Mouse (Mus musculus) neural tube, embryonic 15.5 days (tissue): ENCODE results near the gene Hbp1. TPM values are rescaled to one million over a fixed set of nuclear protein-coding genes. Genes with fewer than 3 reads are reported as not detected.
A peak's percentile ranks its signal among the peaks of the same experiment; 100 is the strongest.

Experiments
- ATAC-seq: fragments of 200-750 bp; cut with Nextera tagmentation; 2 replicates; pipeline ENCODE4 v1.8.0; 2017; ENCODE audit warnings: mild to moderate bottlenecking, moderate TSS enrichment, moderate library complexity; ENCODE audit not compliant: low FRiP score
- H3K27ac ChIP-seq: fragments of 300-500 bp; sonication (generic); replicated peaks from 2 replicates; pipeline ENCODE4 v1.5.1; 2015; ENCODE audit warnings: mild to moderate bottlenecking, inconsistent platforms
- H3K27me3 ChIP-seq: fragments of 300-500 bp; sonication (generic); replicated peaks from 2 replicates; pipeline ENCODE4 v1.6.1; 2015; ENCODE audit warnings: inconsistent platforms
- H3K36me3 ChIP-seq: fragments of 300-500 bp; sonication (generic); 2 replicates; pipeline ENCODE4 v1.6.1; 2015; ENCODE audit warnings: inconsistent platforms
- H3K4me1 ChIP-seq: fragments of 300-500 bp; sonication (generic); 2 replicates; pipeline ENCODE4 v1.6.1; 2015; ENCODE audit warnings: inconsistent platforms
- H3K4me2 ChIP-seq: fragments of 300-500 bp; sonication (generic); 2 replicates; pipeline ENCODE4 v1.6.1; 2015; ENCODE audit warnings: inconsistent platforms, mild to moderate bottlenecking, moderate library complexity
- H3K4me3 ChIP-seq: fragments of 300-500 bp; sonication (generic); replicated peaks from 2 replicates; pipeline ENCODE4 v1.5.1; 2015; ENCODE audit warnings: mild to moderate bottlenecking, inconsistent platforms
- H3K9ac ChIP-seq: fragments of 300-500 bp; sonication (generic); replicated peaks from 2 replicates; pipeline ENCODE4 v1.6.1; 2015; ENCODE audit warnings: mild to moderate bottlenecking, inconsistent platforms
- H3K9me3 ChIP-seq: fragments of 300-500 bp; sonication (generic); replicated peaks from 2 replicates; pipeline ENCODE4 v1.6.1; 2016; ENCODE audit warnings: inconsistent platforms
- WGBS: fragments of 180-500 bp; shearing (Covaris S2); methylation state at CpG from one replicate; pipeline ENCODE4 v1.1.7; 2015; ENCODE audit warnings: mixed read lengths; 5-methylcytosine and 5-hydroxymethylcytosine counted together
- polyA plus RNA-seq: library from polyadenylated mRNA; unstranded; fragments of >200 nt; fragmentation: Nextera tagmentation; extraction: Ambion mirVana; gene quantifications from 2 replicates; pipeline ENCODE4 v1.2.1, GENCODE M21; 2015

Gene Hbp1
- polyA plus RNA-seq, 1 experiment from 2014 or later: 39.1 TPM

DNA sequence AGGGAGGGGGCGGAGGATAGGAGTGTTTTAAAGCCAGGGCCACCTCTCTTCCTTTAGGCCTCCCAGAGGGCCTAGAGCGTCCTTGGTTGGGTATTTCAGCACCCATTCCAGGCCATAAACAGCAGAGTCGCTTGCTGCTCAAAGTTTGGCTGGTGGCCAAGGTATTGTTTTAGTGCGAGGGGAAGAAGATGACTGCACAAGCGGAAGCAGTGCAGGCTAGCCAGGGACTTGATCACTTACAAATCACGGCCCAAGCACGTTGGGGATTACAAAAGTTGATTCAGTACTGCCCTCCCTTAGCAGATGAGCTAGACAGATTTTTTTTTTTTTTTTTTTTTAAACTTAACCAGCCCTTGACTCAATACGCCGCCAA is 310 bp upstream of the Hbp1 start:
- no peaks in the 10 kb centered on the region for H3K9me3 ChIP-seq
- WGBS: 3% methylated on average over 9 of the region's 9 CpGs
- ATAC-seq: no peak

DNA sequence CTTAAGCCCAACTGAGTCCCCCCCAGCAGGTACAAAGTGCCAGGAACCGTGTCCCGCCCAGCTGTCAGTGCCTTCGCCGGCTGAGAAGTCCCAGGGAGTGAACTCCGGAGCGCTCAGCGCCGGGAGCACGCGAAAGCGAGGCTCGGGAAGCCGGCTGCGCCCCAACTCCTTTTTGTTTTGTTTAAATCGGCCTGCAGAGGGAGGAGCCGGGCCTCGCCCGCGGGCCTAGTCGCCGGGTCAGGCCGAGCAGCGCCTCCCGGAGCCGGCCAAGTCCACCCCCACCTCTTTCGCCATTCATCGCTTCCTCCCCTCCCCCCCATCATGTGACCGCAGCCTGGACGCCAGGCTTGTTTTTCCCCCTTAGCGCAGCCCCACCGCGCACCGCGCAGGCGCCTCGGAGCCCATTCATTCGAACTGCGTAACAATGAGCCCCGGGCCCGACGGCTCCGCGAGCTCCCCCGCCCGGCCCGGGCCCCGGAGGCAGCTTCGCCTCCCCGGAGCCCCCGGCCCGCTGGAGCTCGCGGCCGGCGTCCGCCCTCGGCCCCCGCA is 1.1 kb downstream of the Hbp1 start:
- no peaks in the 10 kb centered on the region for H3K36me3 ChIP-seq
- peak overlapping the region; percentile 69 for H3K4me2 ChIP-seq
- peak overlapping the region; percentile 69 for H3K9ac ChIP-seq
- peak overlapping the region; percentile 87 for H3K4me3 ChIP-seq
- H3K27ac ChIP-seq: peak overlapping the region; percentile 97
- WGBS: under 1% methylated on average over 56 of the region's 58 CpGs
- H3K27me3 ChIP-seq: no peaks in the 10 kb centered on the region
- H3K4me1 ChIP-seq: peaks cover 11% of the 10 kb centered on the region; the same call in 1 of the 2 replicates
- H3K9me3 ChIP-seq: no peaks in the 10 kb centered on the region
- ATAC-seq: peak; percentile 88

More for the DNA sequence above, 310 bp upstream of the Hbp1 start:
- Histone ChIP-seq H3K27ac (peak overlapping the region; percentile 87), H3K27me3 (no peaks in the 10 kb centered on the region), H3K9ac (peak overlapping the region; percentile 51), H3K36me3 (no peaks in the 10 kb centered on the region), H3K4me2 (peak overlapping the region; percentile 88), H3K4me3 (peak overlapping the region; percentile 87), H3K4me1 (peaks cover 11% of the 10 kb centered on the region; the same call in 1 of the 2 replicates)

DNA sequence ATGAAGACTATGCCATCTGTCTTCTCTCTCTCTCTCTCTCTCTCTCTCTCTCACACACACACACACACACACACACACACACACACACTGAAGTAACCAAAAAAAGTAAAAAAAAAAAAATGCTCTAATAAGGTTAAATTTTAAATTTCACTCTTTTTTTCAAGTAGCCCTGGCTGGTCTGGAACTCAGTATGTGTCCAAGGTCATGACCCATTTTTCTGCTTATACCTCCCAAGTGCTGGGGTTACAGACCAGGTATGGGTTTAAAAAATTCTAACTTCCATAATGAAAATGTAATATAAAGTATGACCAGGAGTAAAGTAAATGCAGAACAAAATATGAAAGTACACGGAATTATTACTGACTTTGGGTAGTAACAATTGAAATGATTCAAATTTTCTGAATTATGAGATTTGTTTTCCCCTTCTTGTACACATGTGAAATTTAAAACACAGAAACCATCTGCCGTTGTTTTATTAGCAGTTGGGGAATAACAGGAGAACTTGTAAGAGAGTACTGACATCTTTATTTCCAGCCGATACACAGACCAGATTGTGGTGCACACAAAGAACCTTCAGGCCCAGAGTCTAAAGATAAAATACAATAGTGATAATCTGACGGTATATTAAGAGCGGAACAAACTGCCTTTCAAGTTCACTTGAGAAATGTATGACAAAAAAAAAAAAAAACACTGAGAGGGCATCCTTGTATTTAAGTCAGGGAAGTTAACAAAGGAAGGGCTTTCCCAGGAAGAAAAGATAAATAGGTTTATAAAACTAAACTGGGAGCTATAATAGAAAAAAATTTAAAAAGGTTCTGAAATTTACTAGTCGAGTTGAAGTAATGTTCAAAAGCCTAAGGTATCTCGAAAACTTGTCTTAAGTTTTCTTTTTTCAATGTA is 2.0 kb downstream of the Hbp1 start:
- Histone ChIP-seq H3K4me3 (peak overlapping the region; percentile 87), H3K9ac (peak overlapping the region; percentile 69), H3K27ac (peak overlapping the region; percentile 97; the same call in 1 of the 2 replicates), H3K36me3 (peaks cover 4% of the 10 kb centered on the region), H3K4me2 (peak overlapping the region; percentile 69), H3K4me1 (peaks cover 11% of the 10 kb centered on the region; the same call in 1 of the 2 replicates), H3K9me3 (no peaks in the 10 kb centered on the region), H3K27me3 (no peaks in the 10 kb centered on the region)
- 15% methylated on average over 7 of the region's 7 CpGs for WGBS
- no peak for ATAC-seq

DNA sequence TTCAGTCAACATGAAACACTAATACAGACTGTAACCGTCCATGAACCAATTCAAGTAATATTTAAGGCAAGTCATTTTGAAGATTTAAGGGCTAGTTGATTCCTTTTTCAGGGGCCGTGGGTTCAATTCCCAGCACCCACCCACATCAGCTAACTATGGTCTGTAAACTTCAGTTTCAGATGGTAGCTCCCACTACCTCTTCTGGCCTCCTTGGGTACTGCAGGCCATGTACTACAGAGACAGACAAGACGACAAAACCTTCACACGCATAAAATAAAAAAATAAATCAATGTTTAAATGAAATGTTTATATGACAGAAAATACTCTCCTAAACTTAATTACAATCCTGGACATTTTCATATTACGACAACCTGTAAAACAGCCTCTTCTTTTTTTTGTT is 2.9 kb downstream of the Hbp1 start:
- no peaks in the 10 kb centered on the region for H3K9me3 ChIP-seq
- H3K4me2 ChIP-seq: no peak overlapping the region
- H3K27me3 ChIP-seq: no peaks in the 10 kb centered on the region
- H3K4me3 ChIP-seq: no peak overlapping the region
- ATAC-seq: no peak
- peaks cover 13% of the 10 kb centered on the region for H3K36me3 ChIP-seq
- H3K9ac ChIP-seq: no peak overlapping the region
- WGBS: 91% methylated on average over 5 of the region's 5 CpGs
- H3K27ac ChIP-seq: no peak overlapping the region
- H3K4me1 ChIP-seq: peaks cover 11% of the 10 kb centered on the region; the same call in 1 of the 2 replicates

DNA sequence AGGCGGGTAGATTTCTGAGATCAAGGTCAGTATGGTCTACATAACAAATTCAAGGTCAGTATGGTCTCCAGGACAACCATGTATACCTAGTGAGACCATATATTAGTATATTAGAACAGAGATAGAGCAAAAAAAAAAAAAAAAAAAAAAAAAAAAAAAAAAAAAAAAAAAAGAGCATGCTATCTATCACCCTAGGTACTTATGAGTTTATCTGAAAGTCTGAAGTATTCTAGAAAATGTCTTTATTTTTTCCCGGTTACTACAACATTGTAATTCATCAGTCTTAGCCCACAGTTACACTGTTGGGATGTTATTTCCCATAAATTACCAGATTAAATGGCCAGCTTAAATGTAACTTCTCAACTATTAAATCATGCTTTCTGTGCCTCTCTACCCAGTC is 5.9 kb downstream of the Hbp1 start:
- H3K4me3 ChIP-seq: no peak overlapping the region
- no peak for ATAC-seq
- H3K4me1 ChIP-seq: peaks cover 3% of the 10 kb centered on the region; the same call in 1 of the 2 replicates
- 95% methylated on average over 2 of the region's 2 CpGs for WGBS
- no peaks in the 10 kb centered on the region for H3K9me3 ChIP-seq
- H3K36me3 ChIP-seq: peaks cover 24% of the 10 kb centered on the region
- no peaks in the 10 kb centered on the region for H3K27me3 ChIP-seq
- H3K27ac ChIP-seq: no peak overlapping the region
- no peak overlapping the region for H3K9ac ChIP-seq
- H3K4me2 ChIP-seq: no peak overlapping the region

DNA sequence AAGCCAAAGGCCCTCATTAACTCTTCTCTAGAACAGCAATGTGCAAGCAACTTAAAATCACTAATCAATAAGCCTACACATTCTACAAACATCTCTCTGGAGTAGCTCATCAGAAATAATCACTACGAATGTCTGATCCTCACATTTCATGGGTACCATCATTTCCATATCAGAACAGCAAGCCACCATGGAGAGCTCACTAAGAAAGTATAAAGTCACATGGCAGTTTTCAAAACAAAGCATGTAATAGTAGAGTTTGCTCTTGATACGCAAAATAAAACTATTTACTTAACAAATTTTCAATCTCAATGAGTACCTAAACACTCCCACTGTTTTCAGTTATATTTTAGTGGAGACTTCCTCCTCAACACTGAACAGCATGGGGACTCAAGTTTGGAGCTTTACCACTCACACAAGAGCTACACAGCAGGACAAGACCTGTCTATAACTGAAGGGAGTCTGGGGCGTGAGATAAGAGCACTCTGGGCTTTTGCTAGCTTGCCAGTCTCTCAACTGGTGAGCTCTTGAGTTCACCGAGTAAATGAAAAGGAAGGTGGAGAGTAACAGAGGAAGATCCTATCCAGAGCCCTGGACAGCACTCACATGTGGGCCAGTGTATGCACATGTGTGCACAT is 7.2 kb downstream of the Hbp1 start:
- H3K27ac ChIP-seq: no peak overlapping the region
- WGBS: 96% methylated on average over 4 of the region's 4 CpGs
- H3K4me3 ChIP-seq: no peak overlapping the region
- peaks cover 36% of the 10 kb centered on the region for H3K36me3 ChIP-seq
- no peak for ATAC-seq
- H3K27me3 ChIP-seq: no peaks in the 10 kb centered on the region
- no peak overlapping the region for H3K4me2 ChIP-seq
- no peak overlapping the region for H3K9ac ChIP-seq
- H3K4me1 ChIP-seq: no peaks in the 10 kb centered on the region
- H3K9me3 ChIP-seq: no peaks in the 10 kb centered on the region

DNA sequence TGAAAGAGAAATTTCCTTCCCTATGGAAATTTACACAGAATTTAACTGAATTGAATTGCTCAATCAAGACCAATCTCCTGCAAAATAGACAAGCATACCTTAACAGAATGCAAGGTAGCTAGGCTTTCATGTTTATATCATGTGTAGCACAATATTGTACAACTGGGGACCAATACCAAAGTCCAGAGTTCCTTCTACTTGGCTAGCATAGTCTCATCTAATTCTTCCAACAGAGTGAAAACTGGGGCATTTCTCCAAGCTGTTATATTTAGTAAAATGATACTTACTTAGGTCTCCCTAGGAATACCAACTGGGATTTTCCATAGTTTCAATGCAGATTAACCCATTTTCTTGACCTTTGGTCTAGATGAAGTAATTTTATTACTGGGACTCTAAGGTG is 11.3 kb downstream of the Hbp1 start:
- Histone ChIP-seq H3K36me3 (peaks cover 63% of the 10 kb centered on the region), H3K4me1 (no peaks in the 10 kb centered on the region), H3K27ac (no peak overlapping the region), H3K4me2 (no peak overlapping the region), H3K9ac (no peak overlapping the region), H3K9me3 (no peaks in the 10 kb centered on the region), H3K27me3 (no peaks in the 10 kb centered on the region), H3K4me3 (no peak overlapping the region)
- no peak for ATAC-seq

DNA sequence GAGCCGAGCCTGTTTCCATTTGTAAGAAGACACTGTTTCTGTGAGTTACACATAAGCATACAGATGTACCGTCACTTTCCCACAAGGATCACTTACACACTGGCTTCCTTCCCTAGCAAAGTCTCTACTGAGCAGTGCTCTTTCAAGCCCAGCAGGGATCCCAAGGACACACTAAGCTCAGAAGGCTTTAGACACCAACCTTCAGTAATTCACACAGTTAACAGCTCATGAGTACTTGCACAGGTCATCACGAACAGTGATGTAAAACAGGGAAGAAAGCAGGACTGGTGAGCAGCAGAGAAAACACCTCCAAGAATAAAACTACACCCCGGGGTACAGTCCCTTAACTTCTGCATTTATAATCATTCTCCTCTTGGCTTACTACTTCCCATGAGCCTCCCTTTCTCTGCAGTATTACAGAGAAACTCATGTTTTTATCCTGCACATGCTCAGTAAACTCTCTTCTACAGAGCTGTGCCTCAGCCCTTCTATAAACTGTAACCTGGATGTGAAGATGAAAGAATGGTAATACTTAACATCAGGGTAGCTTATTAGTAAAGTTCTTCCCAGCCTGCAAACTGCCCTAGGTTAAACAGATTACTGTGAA is 11.8 kb downstream of the Hbp1 start:
- Histone ChIP-seq H3K36me3 (peaks cover 60% of the 10 kb centered on the region), H3K27me3 (no peaks in the 10 kb centered on the region), H3K4me2 (no peak overlapping the region), H3K4me1 (no peaks in the 10 kb centered on the region), H3K9ac (no peak overlapping the region), H3K27ac (no peak overlapping the region), H3K9me3 (no peaks in the 10 kb centered on the region), H3K4me3 (no peak overlapping the region)
- WGBS: 86% methylated on average over 4 of the region's 4 CpGs
- no peak for ATAC-seq

DNA sequence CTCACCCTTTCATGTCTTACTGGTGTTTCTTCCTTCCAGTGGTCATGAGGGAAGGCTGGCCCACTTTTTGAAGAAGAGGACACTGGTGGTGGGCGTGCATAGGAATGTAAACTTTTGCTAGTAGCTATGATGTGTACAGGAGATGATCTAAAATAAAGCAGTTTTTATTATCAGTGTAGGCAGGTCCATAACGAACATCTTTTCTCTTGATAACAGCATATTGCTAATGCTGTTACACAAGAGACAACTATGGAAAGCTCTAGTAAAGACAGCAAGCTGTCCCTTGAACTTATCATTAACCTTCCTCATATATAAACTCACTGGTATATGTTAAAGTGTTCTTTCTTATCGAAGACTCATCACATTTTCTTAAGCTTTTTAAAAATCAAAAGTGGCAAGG is 12.7 kb downstream of the Hbp1 start:
- H3K9me3 ChIP-seq: no peaks in the 10 kb centered on the region
- H3K9ac ChIP-seq: no peak overlapping the region
- H3K36me3 ChIP-seq: peaks cover 58% of the 10 kb centered on the region
- ATAC-seq: no peak
- 89% methylated on average over 3 of the region's 3 CpGs for WGBS
- H3K4me1 ChIP-seq: no peaks in the 10 kb centered on the region
- no peak overlapping the region for H3K27ac ChIP-seq
- no peaks in the 10 kb centered on the region for H3K27me3 ChIP-seq
- H3K4me3 ChIP-seq: no peak overlapping the region
- H3K4me2 ChIP-seq: no peak overlapping the region

DNA sequence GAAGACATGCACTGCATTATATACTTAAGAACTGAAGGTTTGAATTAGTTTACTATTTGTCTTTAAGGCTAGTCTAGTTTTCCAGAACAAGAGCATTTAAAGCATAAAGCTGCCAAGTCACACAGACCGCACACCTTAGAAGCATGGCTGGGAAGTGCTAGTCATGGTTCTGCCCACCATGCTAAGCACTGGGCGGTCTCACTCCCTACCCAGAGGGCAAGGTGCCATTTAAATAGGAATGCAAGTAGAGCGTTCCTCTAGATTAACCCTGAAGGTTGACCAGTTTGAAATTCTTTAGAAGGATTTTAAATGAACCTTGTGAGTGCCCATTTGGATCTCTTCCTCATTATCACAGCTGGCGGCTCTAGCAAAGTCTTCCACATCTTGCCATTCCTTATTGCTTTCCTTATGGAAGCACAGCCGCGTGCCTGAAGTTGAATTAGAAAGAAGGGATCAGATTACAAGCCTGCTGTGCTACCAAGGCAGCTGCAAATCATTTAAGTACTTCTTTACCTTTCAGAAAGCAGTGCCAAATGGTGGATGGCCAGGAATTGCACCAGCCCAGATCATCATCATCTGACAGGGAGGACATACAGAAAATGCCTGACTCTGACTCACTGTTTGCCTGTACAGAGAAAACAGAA is 13.6 kb downstream of the Hbp1 start:
- Histone ChIP-seq H3K4me1 (no peaks in the 10 kb centered on the region), H3K9ac (no peak overlapping the region), H3K4me3 (no peak overlapping the region), H3K36me3 (peaks cover 57% of the 10 kb centered on the region), H3K4me2 (no peak overlapping the region), H3K27ac (no peak overlapping the region), H3K9me3 (no peaks in the 10 kb centered on the region), H3K27me3 (no peaks in the 10 kb centered on the region)
- WGBS: 41% methylated on average over 6 of the region's 6 CpGs
- no peak for ATAC-seq

DNA sequence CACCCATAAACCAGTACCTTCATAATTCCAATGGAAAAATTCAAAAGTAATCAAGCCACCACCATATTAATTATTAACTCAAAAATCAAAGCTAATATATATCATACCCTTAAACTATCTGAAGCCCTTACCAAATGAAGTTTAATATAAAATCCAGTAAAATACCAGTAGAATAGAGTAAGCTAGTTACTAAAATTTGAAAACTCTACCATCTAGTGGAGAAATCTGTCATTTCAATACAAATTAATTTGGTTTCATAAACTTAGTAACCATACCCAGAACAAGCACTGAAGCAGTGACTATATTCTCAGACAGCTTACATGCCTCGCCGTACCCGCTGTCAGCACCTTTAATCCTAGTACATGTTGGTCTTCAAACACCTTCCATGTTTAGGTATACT is 18.5 kb downstream of the Hbp1 start:
- no peaks in the 10 kb centered on the region for H3K9me3 ChIP-seq
- 96% methylated on average over 3 of the region's 3 CpGs for WGBS
- H3K27me3 ChIP-seq: no peaks in the 10 kb centered on the region
- H3K4me1 ChIP-seq: 0 out of 2 replicates have a peak, but pooled peaks cover under 1% of the 10 kb centered on the region
- no peak overlapping the region for H3K4me3 ChIP-seq
- H3K27ac ChIP-seq: no peak overlapping the region
- H3K9ac ChIP-seq: no peak overlapping the region
- H3K4me2 ChIP-seq: no peak overlapping the region
- ATAC-seq: no peak
- H3K36me3 ChIP-seq: peaks cover 46% of the 10 kb centered on the region
